Mouse (Mus musculus) urinary bladder, adult 18-20 months (tissue): ENCODE measurements around the gene Syn3.
"Not testable (repeated sequence)": the region's sequence is repeated elsewhere in the genome, so short reads cannot be mapped to it uniquely, and the experiment has no call there.

ENCODE experiments used
- DNase-seq, 2 experiments: peaks; one replicate each; pipeline ENCODE4 v3.0.0; 2022; ENCODE audit warnings: low spot score in 2 of 2, mixed read lengths in 2 of 2

Syn3 gene

GRCm38 (mm10) chr10:86498673-86499391 is at the start of gene Syn3:
TSS of gene Syn3 (minus strand) at chr10:86498896.
- peak; percentile 75 to 79 for DNase-seq

- not testable (repeated sequence) for DNase-seq
These were observed 27.7 kb upstream of the Syn3 start for GRCm38 (mm10) chr10:86526357-86526874.

- DNase-seq, result no peak
These were observed 15.1 kb upstream of the Syn3 start for GRCm38 (mm10) chr10:86513801-86514200.

- DNase-seq, result no peak
These were observed 12.2 kb upstream of the Syn3 start for GRCm38 (mm10) chr10:86510941-86511340.

- no peak for DNase-seq
These were observed 3.4 kb upstream of the Syn3 start for GRCm38 (mm10) chr10:86502063-86502462.

GRCm38 (mm10) chr10:86498051-86498672 is 534 bp downstream of the Syn3 start:
- DNase-seq, result peak in 1 of 2 experiments; percentile 8

- no peak for DNase-seq
These were observed 2.8 kb downstream of the Syn3 start for GRCm38 (mm10) chr10:86495851-86496250.

GRCm38 (mm10) chr10:86493140-86493539 is 5.6 kb downstream of the Syn3 start:
- DNase-seq, result no peak

- no peak for DNase-seq
These were observed 6.4 kb downstream of the Syn3 start for GRCm38 (mm10) chr10:86492089-86492907.

- no peak for DNase-seq
These were observed 7.2 kb downstream of the Syn3 start for GRCm38 (mm10) chr10:86491316-86492088.

GRCm38 (mm10) chr10:86488544-86488943 is 10.2 kb downstream of the Syn3 start:
- DNase-seq, result no peak

- no peak for DNase-seq
These were observed 12.7 kb downstream of the Syn3 start for GRCm38 (mm10) chr10:86485971-86486370.

- no peak for DNase-seq
These were observed 14.7 kb downstream of the Syn3 start for GRCm38 (mm10) chr10:86483968-86484367.

GRCm38 (mm10) chr10:86482496-86482895 is 16.2 kb downstream of the Syn3 start:
- DNase-seq, result no peak

GRCm38 (mm10) chr10:86480711-86481110 is 18.0 kb downstream of the Syn3 start:
- no peak for DNase-seq

GRCm38 (mm10) chr10:86479718-86480121 is 19.0 kb downstream of the Syn3 start:
- DNase-seq, result no peak

GRCm38 (mm10) chr10:86476720-86477119 is 22.0 kb downstream of the Syn3 start:
- no peak for DNase-seq

- DNase-seq, result no peak
These were observed 23.4 kb downstream of the Syn3 start for GRCm38 (mm10) chr10:86475270-86475669.

GRCm38 (mm10) chr10:86474176-86475154 is 24.2 kb downstream of the Syn3 start:
- no peak for DNase-seq

- no peak for DNase-seq
These were observed 25.0 kb downstream of the Syn3 start for GRCm38 (mm10) chr10:86473637-86474154.
